Mouse (Mus musculus): ENCODE measurements around the gene Txndc5.

Gene Txndc5

GRCm38 (mm10) chr13:38528687-38529294, at the start of gene Txndc5:
Gene Txndc5, minus strand, starts transcription at chr13:38528824.
- CTCF ChIA-PET, result no interaction called here

- CTCF ChIA-PET, result no interaction called here
Measured at GRCm38 (mm10) chr13:38574668-38575067, 46.0 kb upstream of the Txndc5 start.

- CTCF ChIA-PET, result no interaction called here
Measured at GRCm38 (mm10) chr13:38573281-38573680, 44.7 kb upstream of the Txndc5 start.

GRCm38 (mm10) chr13:38565245-38565644, 36.6 kb upstream of the Txndc5 start:
- CTCF ChIA-PET, result interaction anchor here (0.6 kb wide), 1 partner anchor 16 kb away, joined by 7 read pairs; no protein-coding TSS in a partner anchor

- CTCF ChIA-PET, result no interaction called here
Measured at GRCm38 (mm10) chr13:38554611-38555010, 26.0 kb upstream of the Txndc5 start.

- CTCF ChIA-PET, result no interaction called here
Measured at GRCm38 (mm10) chr13:38554210-38554609, 25.6 kb upstream of the Txndc5 start.

GRCm38 (mm10) chr13:38548681-38549080, 20.1 kb upstream of the Txndc5 start:
- CTCF ChIA-PET, result interaction anchor here (0.6 kb wide), 1 partner anchor 205 kb away, joined by 3 read pairs; no protein-coding TSS in a partner anchor

GRCm38 (mm10) chr13:38547717-38548116, 19.1 kb upstream of the Txndc5 start:
- CTCF ChIA-PET, result no interaction called here

GRCm38 (mm10) chr13:38546754-38547153, 18.1 kb upstream of the Txndc5 start:
- CTCF ChIA-PET, result no interaction called here

GRCm38 (mm10) chr13:38545460-38545859, 16.8 kb upstream of the Txndc5 start:
- CTCF ChIA-PET, result no interaction called here

GRCm38 (mm10) chr13:38544769-38545445, 16.3 kb upstream of the Txndc5 start:
- CTCF ChIA-PET, result interaction anchor here (1.0 kb wide), 1 partner anchor 14 kb away, joined by 3 read pairs; no protein-coding TSS in a partner anchor

GRCm38 (mm10) chr13:38543455-38544125, 15.0 kb upstream of the Txndc5 start:
- CTCF ChIA-PET, result interaction anchor here (1.0 kb wide), 1 partner anchor 12 kb away, joined by 3 read pairs; no protein-coding TSS in a partner anchor

GRCm38 (mm10) chr13:38539192-38539900, 10.7 kb upstream of the Txndc5 start:
- CTCF ChIA-PET, result no interaction called here

- CTCF ChIA-PET, result no interaction called here
Measured at GRCm38 (mm10) chr13:38537521-38537920, 8.9 kb upstream of the Txndc5 start.

- CTCF ChIA-PET, result no interaction called here
Measured at GRCm38 (mm10) chr13:38534731-38535130, 6.1 kb upstream of the Txndc5 start.

- CTCF ChIA-PET, result no interaction called here
Measured at GRCm38 (mm10) chr13:38534016-38534415, 5.4 kb upstream of the Txndc5 start.

GRCm38 (mm10) chr13:38533461-38533860, 4.8 kb upstream of the Txndc5 start:
- CTCF ChIA-PET, result interaction anchor here (0.6 kb wide), 1 partner anchor 29 kb away, joined by 3 read pairs; no protein-coding TSS in a partner anchor

- CTCF ChIA-PET, result interaction anchor here (0.8 to 1.2 kb wide), 2 partner anchors 13 to 30 kb away, joined by 3 to 4 read pairs; no protein-coding TSS in a partner anchor
Measured at GRCm38 (mm10) chr13:38531498-38531897, 2.9 kb upstream of the Txndc5 start.

- CTCF ChIA-PET, result no interaction called here
Measured at GRCm38 (mm10) chr13:38529576-38529975, 952 bp upstream of the Txndc5 start.

- CTCF ChIA-PET, result no interaction called here
Measured at GRCm38 (mm10) chr13:38527797-38528650, 600 bp downstream of the Txndc5 start.

Data from spleen, embryonic (tissue).